Mouse (Mus musculus): ENCODE results near the gene Tspan5. TPM values are rescaled to one million over a fixed set of nuclear protein-coding genes. Genes with fewer than 3 reads are reported as not detected.

Tspan5 gene
- polyA plus RNA-seq, 1 experiment from 2014 or later: 25.6 TPM

DNA sequence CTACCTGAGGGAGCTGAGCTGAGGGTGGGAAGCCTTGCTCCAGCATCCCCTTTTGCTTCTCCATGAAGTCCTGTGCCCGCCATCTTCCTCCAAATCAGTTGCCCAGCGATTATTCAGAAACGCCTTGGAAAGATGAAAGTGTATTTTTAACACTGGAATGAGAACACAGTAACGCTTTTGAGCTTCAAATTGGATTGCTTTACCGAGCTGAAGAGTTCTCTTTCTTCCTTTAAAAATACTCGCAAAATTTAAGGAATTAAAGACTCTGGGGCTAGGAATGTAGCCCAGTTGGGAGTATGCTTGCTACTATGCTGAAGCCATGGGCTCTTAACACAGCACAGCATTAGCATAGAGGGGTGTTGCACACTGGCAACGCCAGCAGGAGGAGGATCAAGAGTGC lies 54.0 kb downstream of the Tspan5 start:
- no peak overlapping the region for H3K4me2 ChIP-seq
- no peaks in the 10 kb centered on the region for H3K36me3 ChIP-seq
- no peak overlapping the region for H3K4me3 ChIP-seq (replicated peaks)
- H3K27me3 ChIP-seq: no peaks in the 10 kb centered on the region
- no peaks in the 10 kb centered on the region for H3K9me3 ChIP-seq
- no peak overlapping the region for H3K27ac ChIP-seq
- H3K4me1 ChIP-seq (replicated peaks): peaks cover 23% of the 10 kb centered on the region
- no peak for ATAC-seq (ENCODE audit: insufficient number of reproducible peaks, insufficient read depth, low FRiP score, low TSS enrichment, low read depth)
- 79% methylated on average over 7 of the region's 7 CpGs for WGBS
- H3K9ac ChIP-seq (replicated peaks): no peak overlapping the region

DNA sequence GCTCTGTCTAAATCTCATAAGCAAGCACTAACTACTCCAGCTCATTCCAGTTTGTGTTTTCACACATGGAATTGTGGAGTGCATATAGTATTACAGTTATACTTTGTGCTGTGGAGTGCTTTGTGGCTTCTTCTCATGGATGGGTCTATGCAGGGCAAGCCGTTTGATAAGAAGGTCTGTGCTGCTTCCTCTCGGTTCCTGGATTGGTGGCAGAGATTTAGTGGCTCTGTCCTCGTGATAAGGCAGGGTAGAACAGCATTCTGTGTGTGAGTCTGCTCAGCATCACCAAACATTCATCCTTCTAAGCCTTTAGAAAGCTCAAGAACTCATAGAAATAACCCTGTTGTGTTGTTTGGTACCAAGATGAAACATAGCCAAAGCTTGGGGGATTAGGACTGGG lies 54.6 kb downstream of the Tspan5 start:
- no peak overlapping the region for H3K4me3 ChIP-seq (replicated peaks)
- no peak for ATAC-seq (ENCODE audit: insufficient number of reproducible peaks, insufficient read depth, low FRiP score, low TSS enrichment, low read depth)
- no peak overlapping the region for H3K4me2 ChIP-seq
- H3K4me1 ChIP-seq (replicated peaks): peaks cover 29% of the 10 kb centered on the region
- H3K27ac ChIP-seq: no peak overlapping the region
- WGBS: 69% methylated on average over 3 of the region's 3 CpGs
- no peaks in the 10 kb centered on the region for H3K9me3 ChIP-seq
- no peak overlapping the region for H3K9ac ChIP-seq (replicated peaks)
- no peaks in the 10 kb centered on the region for H3K36me3 ChIP-seq
- no peaks in the 10 kb centered on the region for H3K27me3 ChIP-seq

- H3K4me3 ChIP-seq (replicated peaks): no peak overlapping the region
- H3K27me3 ChIP-seq: no peaks in the 10 kb centered on the region
- peaks cover 46% of the 10 kb centered on the region for H3K4me1 ChIP-seq (replicated peaks)
- no peaks in the 10 kb centered on the region for H3K36me3 ChIP-seq
- H3K9me3 ChIP-seq: no peaks in the 10 kb centered on the region
- H3K9ac ChIP-seq (replicated peaks): no peak overlapping the region
- 0 out of 2 replicates have a peak overlapping the region, but pooled peaks have one; percentile 6 for H3K4me2 ChIP-seq
- WGBS: 50% methylated on average over 16 of the region's 16 CpGs
- H3K27ac ChIP-seq: peak overlapping the region; percentile 19; the same call in 1 of the 2 replicates
- no peak for ATAC-seq (ENCODE audit: insufficient number of reproducible peaks, insufficient read depth, low FRiP score, low TSS enrichment, low read depth)
These were observed 58.8 kb downstream of the Tspan5 start for GRCm38 (mm10) chr3:138800664-138801411.

DNA sequence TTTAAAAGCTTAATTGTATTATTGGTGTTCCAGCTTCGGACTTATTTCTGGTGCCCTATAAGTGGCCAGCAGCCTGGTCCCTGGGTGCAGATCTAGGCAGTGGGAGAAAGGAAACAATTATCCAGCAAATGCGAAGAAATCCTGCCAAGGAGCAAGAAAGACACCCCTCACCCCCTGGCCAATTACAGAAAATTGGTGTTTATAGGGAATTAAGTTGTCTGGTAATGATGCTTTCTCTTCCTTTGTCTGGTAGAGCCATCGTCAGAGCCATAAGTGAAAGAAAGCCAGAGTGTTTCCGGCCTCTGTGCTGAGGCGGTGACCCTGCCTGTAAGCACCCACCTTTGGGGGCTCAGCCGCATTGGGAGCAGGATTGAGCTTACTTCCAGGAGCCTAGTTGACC lies 59.7 kb downstream of the Tspan5 start:
- H3K9me3 ChIP-seq: no peaks in the 10 kb centered on the region
- H3K4me1 ChIP-seq (replicated peaks): peaks cover 40% of the 10 kb centered on the region
- H3K27ac ChIP-seq: no peak overlapping the region
- H3K36me3 ChIP-seq: no peaks in the 10 kb centered on the region
- H3K9ac ChIP-seq (replicated peaks): no peak overlapping the region
- ATAC-seq (ENCODE audit: insufficient number of reproducible peaks, insufficient read depth, low FRiP score, low TSS enrichment, low read depth): no peak
- no peaks in the 10 kb centered on the region for H3K27me3 ChIP-seq
- no peak overlapping the region for H3K4me2 ChIP-seq
- H3K4me3 ChIP-seq (replicated peaks): no peak overlapping the region
- WGBS: 59% methylated on average over 6 of the region's 6 CpGs

DNA sequence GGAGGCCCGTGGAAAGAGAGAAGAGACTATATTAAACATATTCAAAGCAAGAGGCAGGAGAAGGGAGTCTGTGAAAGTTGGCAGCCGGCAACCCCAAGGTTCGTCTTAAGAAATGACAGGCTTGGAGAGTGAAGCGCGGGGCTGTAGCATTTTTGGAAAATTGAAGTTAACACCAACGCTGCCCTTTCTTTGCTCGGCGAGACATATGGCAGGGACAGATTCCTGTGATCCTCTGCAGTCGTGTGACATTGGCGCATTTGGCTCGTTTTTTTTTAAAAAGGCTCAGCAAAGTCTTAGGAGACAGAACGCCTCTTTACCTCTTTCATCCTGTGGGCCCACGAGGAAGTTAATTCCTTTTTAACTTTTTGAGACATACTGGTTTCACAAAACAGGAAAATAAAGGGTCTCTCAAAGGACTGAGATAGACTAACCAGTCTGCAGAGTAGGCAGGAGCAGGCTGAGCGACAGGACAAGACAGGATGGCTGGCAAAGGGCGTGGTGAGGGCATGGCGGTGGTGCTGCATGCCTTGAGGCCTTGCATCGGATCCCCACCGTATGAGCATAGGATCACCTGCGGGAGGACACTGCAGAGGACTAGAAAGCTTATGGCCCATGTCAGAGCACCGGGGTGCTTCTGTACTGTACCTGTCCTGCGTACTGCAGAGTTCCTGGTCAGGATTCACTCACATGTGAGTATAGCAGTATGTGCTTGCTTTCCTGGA lies 60.9 kb downstream of the Tspan5 start:
- Histone ChIP-seq H3K4me2 (no peak overlapping the region), H3K27me3 (no peaks in the 10 kb centered on the region), H3K9me3 (no peaks in the 10 kb centered on the region), H3K4me1 (replicated peaks) (peaks cover 40% of the 10 kb centered on the region), H3K27ac (no peak overlapping the region), H3K9ac (replicated peaks) (no peak overlapping the region), H3K36me3 (no peaks in the 10 kb centered on the region), H3K4me3 (replicated peaks) (no peak overlapping the region)
- 70% methylated on average over 21 of the region's 21 CpGs for WGBS
- ATAC-seq (ENCODE audit: insufficient number of reproducible peaks, insufficient read depth, low FRiP score, low TSS enrichment, low read depth): no peak

DNA sequence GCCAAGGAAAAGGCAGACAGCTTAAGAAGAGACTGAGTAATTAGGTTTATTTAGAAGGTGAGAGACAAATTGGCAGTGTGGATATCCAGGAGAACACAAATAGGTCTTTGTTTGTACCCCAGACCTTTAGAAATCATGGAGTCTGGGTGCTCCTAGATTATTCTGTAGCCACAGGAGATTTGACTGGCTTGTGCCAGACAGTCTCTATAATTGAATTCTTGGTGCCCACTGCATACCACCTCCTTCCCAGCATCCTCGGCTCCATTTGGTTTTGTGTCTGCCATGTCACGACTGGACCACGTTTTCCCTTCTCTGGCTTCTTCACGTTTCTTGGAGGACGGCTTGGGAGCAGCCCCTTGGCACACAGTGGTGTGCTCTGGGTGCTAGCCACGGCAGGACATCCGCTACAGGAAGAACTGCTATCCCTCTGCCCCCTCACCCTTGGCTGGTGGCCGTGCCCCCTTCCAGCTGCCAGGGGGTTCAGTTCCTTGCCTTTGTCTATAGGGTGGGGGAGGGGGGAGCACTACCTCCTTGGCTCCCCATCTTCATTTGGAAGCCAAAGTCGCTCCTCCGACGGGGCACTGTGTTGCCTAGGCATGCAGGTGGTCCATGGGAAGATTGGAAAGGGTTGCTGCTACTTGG lies 61.6 kb downstream of the Tspan5 start:
- H3K4me3 ChIP-seq (replicated peaks): no peak overlapping the region
- no peak for ATAC-seq (ENCODE audit: insufficient number of reproducible peaks, insufficient read depth, low FRiP score, low TSS enrichment, low read depth)
- H3K36me3 ChIP-seq: no peaks in the 10 kb centered on the region
- 84% methylated on average over 11 of the region's 11 CpGs for WGBS
- H3K9ac ChIP-seq (replicated peaks): no peak overlapping the region
- peaks cover 40% of the 10 kb centered on the region for H3K4me1 ChIP-seq (replicated peaks)
- H3K9me3 ChIP-seq: no peaks in the 10 kb centered on the region
- H3K27me3 ChIP-seq: no peaks in the 10 kb centered on the region
- no peak overlapping the region for H3K27ac ChIP-seq
- H3K4me2 ChIP-seq: no peak overlapping the region

- Histone ChIP-seq H3K27ac (no peak overlapping the region), H3K9ac (replicated peaks) (no peak overlapping the region), H3K4me3 (replicated peaks) (no peak overlapping the region), H3K27me3 (no peaks in the 10 kb centered on the region), H3K4me2 (no peak overlapping the region), H3K4me1 (replicated peaks) (peaks cover 40% of the 10 kb centered on the region), H3K9me3 (no peaks in the 10 kb centered on the region), H3K36me3 (no peaks in the 10 kb centered on the region)
- ATAC-seq (ENCODE audit: insufficient number of reproducible peaks, insufficient read depth, low FRiP score, low TSS enrichment, low read depth): no peak
- WGBS: 75% methylated on average over 11 of the region's 11 CpGs
These were observed 62.4 kb downstream of the Tspan5 start for GRCm38 (mm10) chr3:138804104-138805048.

DNA sequence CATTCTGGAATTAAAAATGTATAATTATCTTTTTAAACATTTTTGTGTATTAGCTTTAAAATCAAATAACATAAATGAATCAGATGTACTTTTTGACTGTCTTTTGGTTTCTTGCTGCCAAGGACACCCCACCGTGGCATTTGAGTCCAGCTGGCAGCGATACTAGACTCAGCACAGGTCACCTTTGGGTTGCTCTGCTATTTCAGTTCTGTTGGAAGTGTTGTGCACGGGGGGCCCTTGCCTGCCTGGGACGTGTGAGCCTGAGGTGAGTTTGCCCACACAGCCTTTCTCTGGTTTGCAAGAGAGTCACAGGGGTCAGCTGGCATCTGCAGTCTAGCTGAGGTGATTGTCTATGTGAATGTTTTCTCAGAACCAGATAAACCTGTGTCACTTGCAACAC lies 65.8 kb downstream of the Tspan5 start:
- Histone ChIP-seq H3K4me2 (no peak overlapping the region), H3K4me1 (replicated peaks) (peaks cover 14% of the 10 kb centered on the region), H3K4me3 (replicated peaks) (no peak overlapping the region), H3K27me3 (no peaks in the 10 kb centered on the region), H3K9me3 (no peaks in the 10 kb centered on the region), H3K9ac (replicated peaks) (no peak overlapping the region), H3K27ac (no peak overlapping the region), H3K36me3 (no peaks in the 10 kb centered on the region)
- no peak for ATAC-seq (ENCODE audit: insufficient number of reproducible peaks, insufficient read depth, low FRiP score, low TSS enrichment, low read depth)
- 86% methylated on average over 4 of the region's 4 CpGs for WGBS

DNA sequence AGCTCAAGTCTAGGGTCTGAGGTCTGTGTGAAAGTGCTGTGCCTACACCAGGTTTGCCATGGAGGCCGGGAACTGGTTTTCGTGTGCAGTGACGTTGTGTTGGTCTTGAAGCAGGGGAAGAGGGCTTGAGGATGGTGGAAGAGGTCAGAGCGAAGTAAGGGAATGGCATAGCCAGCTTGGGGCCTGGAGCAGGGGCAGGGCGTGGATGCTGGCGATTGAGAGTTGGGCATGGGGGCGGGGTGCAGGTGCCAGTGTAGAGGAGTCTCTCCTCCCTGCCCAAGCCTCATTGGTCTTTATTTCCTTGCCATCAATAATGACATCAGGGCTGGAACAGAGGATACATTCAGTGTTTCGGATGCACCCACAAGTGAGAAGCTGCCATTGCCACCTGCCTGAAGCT lies 67.5 kb downstream of the Tspan5 start:
- Histone ChIP-seq H3K4me2 (no peak overlapping the region), H3K36me3 (no peaks in the 10 kb centered on the region)
- WGBS: 88% methylated on average over 8 of the region's 8 CpGs

DNA sequence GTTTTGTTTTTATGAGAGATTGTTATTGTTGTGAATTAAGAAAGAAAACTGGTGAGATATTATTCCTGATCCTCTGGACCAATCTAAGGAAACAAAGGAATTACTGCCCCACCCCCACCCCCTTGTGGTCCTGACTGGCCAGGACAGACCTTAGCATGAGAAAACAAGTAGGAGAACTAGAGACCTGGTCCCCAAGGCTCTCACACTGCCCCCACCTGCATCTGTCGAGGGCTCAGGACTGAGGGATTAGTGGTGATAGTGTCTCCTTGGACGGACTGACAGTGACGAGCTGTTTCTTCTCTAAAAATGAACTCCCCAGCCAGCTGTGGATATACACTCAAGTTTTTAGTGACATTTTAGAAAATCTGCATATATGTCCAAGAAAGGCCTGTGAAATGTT lies 70.6 kb downstream of the Tspan5 start:
- Histone ChIP-seq H3K27me3 (no peaks in the 10 kb centered on the region), H3K9ac (replicated peaks) (no peak overlapping the region), H3K9me3 (no peaks in the 10 kb centered on the region), H3K4me1 (replicated peaks) (0 out of 2 replicates have a peak, but pooled peaks cover 3% of the 10 kb centered on the region), H3K4me2 (no peak overlapping the region), H3K27ac (no peak overlapping the region), H3K4me3 (replicated peaks) (no peak overlapping the region), H3K36me3 (no peaks in the 10 kb centered on the region)
- ATAC-seq (ENCODE audit: insufficient number of reproducible peaks, insufficient read depth, low FRiP score, low TSS enrichment, low read depth): no peak
- 52% methylated on average over 3 of the region's 3 CpGs for WGBS

More for the DNA sequence above, 67.5 kb downstream of the Tspan5 start:
- Histone ChIP-seq H3K9me3 (no peaks in the 10 kb centered on the region), H3K4me3 (replicated peaks) (no peak overlapping the region), H3K27me3 (no peaks in the 10 kb centered on the region), H3K27ac (no peak overlapping the region), H3K9ac (replicated peaks) (no peak overlapping the region), H3K4me1 (replicated peaks) (0 out of 2 replicates have a peak, but pooled peaks cover 3% of the 10 kb centered on the region)
- no peak for ATAC-seq (ENCODE audit: insufficient number of reproducible peaks, insufficient read depth, low FRiP score, low TSS enrichment, low read depth)

Data from limb, embryonic 12.5 days (tissue).